Mouse (Mus musculus) myocyte (in vitro differentiated cells): ENCODE data around the gene Calr4.

Experiments used
- CEBPB ChIP-seq: IDR thresholded peaks from 2 replicates; pipeline ENCODE4 v1.6.1; 2011; ENCODE audit warnings: mild to moderate bottlenecking, moderate library complexity; ENCODE audit not compliant: poor library complexity, insufficient read depth, severe bottlenecking
- E2F4 ChIP-seq: IDR thresholded peaks from one replicate; pipeline ENCODE4 v1.6.1; 2011; ENCODE audit warnings: mild to moderate bottlenecking, control low read depth, moderate library complexity; ENCODE audit not compliant: insufficient read depth
- MAX ChIP-seq: IDR thresholded peaks from one replicate; pipeline ENCODE4 v1.6.1; 2011; ENCODE audit warnings: low read depth, mild to moderate bottlenecking, control low read depth
- MYOD1 ChIP-seq, 3 experiments: IDR thresholded peaks; one replicate each; pipeline ENCODE4 v1.6.1; 2011; ENCODE audit warnings: control low read depth in 2 of 3, low read depth in 2 of 3, mild to moderate bottlenecking in 2 of 3, moderate library complexity in 1 of 3; ENCODE audit not compliant: insufficient read length in 2 of 3, control insufficient read depth in 1 of 3
- MYOG ChIP-seq, 3 experiments: IDR thresholded peaks; one replicate each; pipeline ENCODE4 v1.6.1; 2011; ENCODE audit warnings: control low read depth in 2 of 3, low read depth in 2 of 3, mild to moderate bottlenecking in 2 of 3; ENCODE audit not compliant: insufficient read length in 2 of 3, control insufficient read depth in 1 of 3, insufficient read depth in 1 of 3
- POLR2A ChIP-seq: IDR thresholded peaks from one replicate; pipeline ENCODE4 v1.6.1; 2011; ENCODE audit warnings: low read depth, mild to moderate bottlenecking, control low read depth, moderate library complexity; ENCODE audit not compliant: insufficient read length
- POLR2AphosphoS2 ChIP-seq: IDR thresholded peaks from one replicate; pipeline ENCODE4 v1.6.1; 2011; ENCODE audit warnings: low read depth, control low read depth; ENCODE audit not compliant: insufficient read length
- REST ChIP-seq: IDR thresholded peaks from one replicate; pipeline ENCODE4 v1.6.1; 2011; ENCODE audit warnings: mild to moderate bottlenecking, control low read depth, moderate library complexity; ENCODE audit not compliant: insufficient read depth, insufficient read length
- SRF ChIP-seq: IDR thresholded peaks from one replicate; pipeline ENCODE4 v1.6.1; 2011; ENCODE audit warnings: low read depth; ENCODE audit not compliant: control insufficient read depth, insufficient read length
- TCF12 ChIP-seq: IDR thresholded peaks from one replicate; pipeline ENCODE4 v1.6.1; 2011; ENCODE audit warnings: mild to moderate bottlenecking, control low read depth; ENCODE audit not compliant: poor library complexity, insufficient read depth, severe bottlenecking
- TCF3 ChIP-seq: IDR thresholded peaks from one replicate; pipeline ENCODE4 v1.6.1; 2011; ENCODE audit warnings: low read depth, control low read depth; ENCODE audit not compliant: insufficient read length
- USF1 ChIP-seq: IDR thresholded peaks from one replicate; pipeline ENCODE4 v1.6.1; 2011; ENCODE audit warnings: low read depth, mild to moderate bottlenecking, control low read depth, moderate library complexity

DNA sequence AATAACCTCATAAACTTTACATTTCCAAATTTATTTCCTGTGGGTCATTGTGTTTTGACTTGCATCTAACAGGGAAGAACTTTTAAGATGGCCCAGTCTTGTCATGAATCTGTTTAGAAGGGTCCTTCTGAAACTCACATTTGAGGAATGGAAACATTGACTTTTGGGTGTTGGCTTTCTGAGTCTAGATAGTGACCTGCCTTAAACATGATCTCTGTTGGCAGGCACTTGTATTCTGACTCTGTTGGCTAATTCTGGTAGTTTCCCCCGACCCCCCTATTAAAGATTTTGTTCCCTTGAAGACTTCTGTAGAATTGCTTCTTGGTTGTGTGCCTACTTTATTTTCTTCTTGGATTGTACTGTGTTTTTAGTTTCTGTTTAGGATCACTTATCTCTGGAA, 47.7 kb downstream of the Calr4 start:
- no peak for TF ChIP-seq POLR2A
- TF ChIP-seq USF1 = no peak
- no peak for TF ChIP-seq POLR2AphosphoS2
- no peak for TF ChIP-seq TCF3
- TF ChIP-seq MAX = no peak
- TF ChIP-seq E2F4 = no peak
- no peak for TF ChIP-seq MYOD1 (IDR thresholded peaks at IDR 0.05; ENCODE audit: control insufficient read depth in 1 of 3, insufficient read length in 2 of 3, low read depth in 2 of 3)
- TF ChIP-seq CEBPB = no peak
- no peak for TF ChIP-seq MYOG (IDR thresholded peaks at IDR 0.05; ENCODE audit: control insufficient read depth in 1 of 3, insufficient read depth in 1 of 3, insufficient read length in 2 of 3, low read depth in 2 of 3)
- no peak for TF ChIP-seq TCF12
- no peak for TF ChIP-seq SRF
- TF ChIP-seq REST = no peak
